Mouse (Mus musculus): ENCODE measurements around the gene Gna14.

DNA sequence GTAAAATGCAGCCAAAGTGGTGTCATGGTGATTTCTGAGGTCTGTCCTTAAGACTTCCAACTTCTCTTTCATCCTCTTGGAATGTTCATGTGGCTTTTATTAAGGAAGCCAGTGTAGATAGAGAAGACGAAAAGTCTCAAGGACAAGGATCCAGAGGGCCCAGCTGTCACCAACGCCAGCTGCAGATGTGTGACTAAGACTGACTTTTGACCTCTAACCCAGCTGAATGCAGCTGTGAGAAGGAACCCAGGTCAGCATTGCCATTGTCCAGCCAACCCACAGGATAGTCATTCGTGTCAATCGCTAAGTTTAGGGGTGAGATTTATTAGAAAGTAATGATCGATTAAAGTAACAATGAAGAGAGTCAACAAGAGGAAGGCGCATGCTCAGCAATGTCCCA is 32.5 kb upstream of the Gna14 start:
- no peak for TF ChIP-seq GATA1 (IDR thresholded peaks at IDR 0.05; ENCODE audit: borderline replicate concordance, low read length)
- TF ChIP-seq FLI1 (IDR thresholded peaks at IDR 0.05; ENCODE audit: low read length) = no peak
